Mouse (Mus musculus) liver, embryonic 14.5 days (tissue): ENCODE results near the gene Alox12.

Experiments
- CTCF ChIP-seq: IDR thresholded peaks from 2 replicates; pipeline ENCODE4 v1.5.1; 2016; ENCODE audit warnings: antibody characterized with exemption, low read depth, control low read depth
- EP300 ChIP-seq: IDR thresholded peaks from 2 replicates; pipeline ENCODE4 v1.6.1; 2016; ENCODE audit warnings: antibody characterized with exemption, low read depth

DNA sequence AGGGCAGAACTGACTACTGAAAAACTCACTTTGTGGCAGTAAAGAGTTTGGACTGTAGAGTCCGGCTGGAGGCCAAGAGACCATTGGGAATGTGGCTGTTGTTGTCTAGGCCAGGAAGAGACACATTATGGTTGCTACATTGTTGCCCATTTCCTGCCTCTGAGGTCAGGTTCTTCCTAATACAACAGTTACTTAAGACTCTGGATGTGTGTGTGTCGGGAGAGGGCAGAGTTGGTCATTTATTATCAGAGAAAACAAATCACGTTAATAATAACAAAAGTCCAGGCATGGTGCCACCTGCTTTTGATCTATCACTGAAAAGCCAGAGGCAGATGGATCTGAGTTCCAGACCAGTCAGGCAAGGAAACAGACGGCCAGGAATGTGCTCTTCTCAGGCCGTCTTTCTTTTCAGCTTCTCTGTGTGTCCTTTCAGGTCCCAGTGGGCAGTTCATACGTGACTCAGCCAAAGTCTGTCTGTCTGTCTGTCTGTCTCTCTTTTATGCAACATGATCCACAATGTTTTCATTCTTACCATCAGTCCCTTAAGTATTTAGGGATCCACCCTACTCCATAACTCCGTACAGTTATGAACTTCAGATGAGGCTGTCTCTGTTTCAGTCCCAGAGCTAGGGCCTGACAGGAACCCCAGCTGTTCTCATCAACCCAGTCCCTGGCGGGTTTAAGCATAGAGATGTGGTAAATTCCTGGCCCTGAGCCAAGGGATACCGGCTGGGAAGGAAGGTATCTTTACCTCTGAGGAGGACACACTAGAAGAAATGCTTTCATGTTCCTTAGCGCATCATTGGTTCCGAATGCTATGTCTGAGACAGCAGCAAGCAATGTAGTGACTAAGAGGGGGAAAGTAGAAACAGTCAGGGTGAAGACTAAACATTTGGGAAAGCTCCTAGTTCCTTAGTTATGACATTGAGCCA lies 61.5 kb downstream of the Alox12 start:
- TF ChIP-seq CTCF (no peak), EP300 (no peak)
